Mouse (Mus musculus): Measurements from ENCODE around the gene Gm28710. TPM values are rescaled to one million over a fixed set of nuclear protein-coding genes. Genes with fewer than 3 reads are reported as not detected.

Gm28710 gene
- polyA plus RNA-seq (2015; fragmentation: Illumina TruSeq; extraction: RNeasy Lipid Tissue Mini Kit (QIAGEN cat#74804); ENCODE audit: low read depth, low replicate concordance) = not detected

DNA sequence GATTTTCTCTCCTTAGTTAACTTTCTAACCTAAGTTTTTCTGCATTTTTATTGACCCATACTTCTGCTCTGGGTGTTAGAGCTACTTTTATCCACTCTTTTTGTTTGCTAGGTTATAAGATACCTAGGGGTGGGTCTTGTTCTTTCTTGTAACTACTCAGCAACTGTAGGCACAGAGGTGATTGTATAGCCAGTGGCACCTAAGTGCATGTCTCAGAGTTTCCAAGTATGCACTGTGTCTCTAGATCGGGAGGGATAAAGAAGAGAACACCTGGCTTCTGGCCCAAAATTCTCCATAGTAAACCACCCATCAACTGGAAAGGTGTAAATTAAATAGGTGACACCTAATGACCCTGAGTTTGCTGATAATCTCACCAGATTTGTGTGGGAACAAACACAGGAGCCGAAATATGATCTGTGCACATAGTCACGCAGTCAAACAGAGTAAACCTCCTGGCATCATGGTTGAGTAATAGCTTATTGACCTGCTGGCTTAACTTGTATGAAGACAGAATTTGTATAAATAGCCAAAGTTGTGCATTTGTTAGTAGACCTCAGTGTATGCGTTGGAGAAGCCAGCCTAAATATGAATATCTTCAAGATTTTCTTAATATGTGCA lies at the start of gene Gm28710:
Gene Gm28710 (plus strand): TSS at position 568 of the 618 bp plus-strand sequence.

Other genes starting within 250 kb of the Gm28710 start
- gene Hgf, start 238.3 kb upstream of the Gm28710 start, polyA plus RNA-seq (2015; fragmentation: Illumina TruSeq; extraction: RNeasy Lipid Tissue Mini Kit (QIAGEN cat#74804); ENCODE audit: low read depth, low replicate concordance) = 6.0 TPM

Measured in brain, adult 10 weeks (tissue).